Mouse (Mus musculus) cerebellum, postnatal 36 days (tissue): ENCODE data around the gene Galnt14.

Experiments used
- DNase-seq, 2 experiments: peaks; one replicate each; pipeline ENCODE4 v3.0.0; 2021 to 2022; ENCODE audit warnings: mixed read lengths in 2 of 2

Gene Galnt14

GRCm38 (mm10) chr17:73710042-73710911 is at the start of gene Galnt14:
Galnt14 (minus strand) TSS chr17:73710453.
- peak; percentile 28 to 49 for DNase-seq

GRCm38 (mm10) chr17:73743681-73744311 is 33.5 kb upstream of the Galnt14 start:
- peak; percentile 74 to 84 for DNase-seq

- peak in 1 of 2 experiments; percentile 6 for DNase-seq
Observed at GRCm38 (mm10) chr17:73723885-73724682, 13.8 kb upstream of the Galnt14 start.

- no peak for DNase-seq
Observed at GRCm38 (mm10) chr17:73719021-73719748, 8.9 kb upstream of the Galnt14 start.

- DNase-seq: no peak
Observed at GRCm38 (mm10) chr17:73716684-73717083, 6.4 kb upstream of the Galnt14 start.

- no peak for DNase-seq
Observed at GRCm38 (mm10) chr17:73714440-73715221, 4.4 kb upstream of the Galnt14 start.

GRCm38 (mm10) chr17:73713347-73713746 is 3.1 kb upstream of the Galnt14 start:
- peak in 1 of 2 experiments; percentile 23 for DNase-seq

GRCm38 (mm10) chr17:73711919-73712318 is 1.7 kb upstream of the Galnt14 start:
- DNase-seq: peak; percentile 54 to 62

- peak; percentile 12 to 23 for DNase-seq
Observed at GRCm38 (mm10) chr17:73709131-73710041, 867 bp downstream of the Galnt14 start.

- no peak for DNase-seq
Observed at GRCm38 (mm10) chr17:73708451-73708850, 1.8 kb downstream of the Galnt14 start.

- no peak for DNase-seq
Observed at GRCm38 (mm10) chr17:73703571-73703970, 6.7 kb downstream of the Galnt14 start.

GRCm38 (mm10) chr17:73701016-73701415 is 9.2 kb downstream of the Galnt14 start:
- DNase-seq: no peak

GRCm38 (mm10) chr17:73699881-73700280 is 10.4 kb downstream of the Galnt14 start:
- DNase-seq: no peak

GRCm38 (mm10) chr17:73694206-73694952 is 15.9 kb downstream of the Galnt14 start:
- DNase-seq: no peak

- DNase-seq: no peak
Observed at GRCm38 (mm10) chr17:73688261-73688660, 22.0 kb downstream of the Galnt14 start.

- DNase-seq: no peak
Observed at GRCm38 (mm10) chr17:73686292-73686691, 24.0 kb downstream of the Galnt14 start.

GRCm38 (mm10) chr17:73684746-73685145 is 25.5 kb downstream of the Galnt14 start:
- no peak for DNase-seq

- no peak for DNase-seq
Observed at GRCm38 (mm10) chr17:73671921-73672320, 38.3 kb downstream of the Galnt14 start.

- no peak for DNase-seq
Observed at GRCm38 (mm10) chr17:73670048-73670447, 40.2 kb downstream of the Galnt14 start.

GRCm38 (mm10) chr17:73668996-73669395 is 41.3 kb downstream of the Galnt14 start:
- DNase-seq: no peak
